Mouse (Mus musculus) hindbrain, embryonic 12.5 days (tissue): Measurements from ENCODE around the gene Mta3. TPM values are rescaled to one million over a fixed set of nuclear protein-coding genes. Genes with fewer than 3 reads are reported as not detected.

ENCODE experiments used
- ATAC-seq: fragments of 200-750 bp; cut with Nextera tagmentation; 2 replicates; pipeline ENCODE4 v1.8.0; 2017; ENCODE audit warnings: moderate TSS enrichment; ENCODE audit not compliant: low FRiP score
- H3K27ac ChIP-seq: fragments of 300-500 bp; sonication (generic); 2 replicates; pipeline ENCODE4 v1.5.1; 2016; ENCODE audit warnings: mild to moderate bottlenecking
- H3K27me3 ChIP-seq: fragments of 300-500 bp; sonication (generic); 2 replicates; pipeline ENCODE4 v1.6.1; 2016; ENCODE audit warnings: mild to moderate bottlenecking
- H3K36me3 ChIP-seq: fragments of 300-500 bp; sonication (generic); 2 replicates; pipeline ENCODE4 v1.6.1; 2016; ENCODE audit warnings: mild to moderate bottlenecking
- H3K4me1 ChIP-seq: fragments of 300-500 bp; sonication (generic); 2 replicates; pipeline ENCODE4 v1.6.1; 2016
- H3K4me2 ChIP-seq: fragments of 300-500 bp; sonication (generic); replicated peaks from 2 replicates; pipeline ENCODE4 v1.6.1; 2016; ENCODE audit warnings: mild to moderate bottlenecking
- H3K4me3 ChIP-seq: fragments of 300-500 bp; sonication (generic); 2 replicates; pipeline ENCODE4 v1.5.1; 2016; ENCODE audit warnings: mild to moderate bottlenecking
- H3K9ac ChIP-seq: fragments of 300-500 bp; sonication (generic); 2 replicates; pipeline ENCODE4 v1.6.1; 2016; ENCODE audit warnings: mild to moderate bottlenecking, moderate library complexity
- H3K9me3 ChIP-seq: fragments of 300-500 bp; sonication (generic); replicated peaks from 2 replicates; pipeline ENCODE4 v1.6.1; 2016; ENCODE audit warnings: mild to moderate bottlenecking
- WGBS: fragments of 180-500 bp; shearing (Covaris S2); methylation state at CpG from one replicate; pipeline ENCODE4 v1.1.7; 2016; 5-methylcytosine and 5-hydroxymethylcytosine counted together
- polyA plus RNA-seq: library from polyadenylated mRNA; unstranded; fragments of >200 nt; fragmentation: Nextera tagmentation; extraction: Ambion mirVana; gene quantifications from 2 replicates; pipeline ENCODE4 v1.2.1, GENCODE M21; 2016

The Mta3 gene
- polyA plus RNA-seq, 1 experiment from 2014 or later = 43.4 TPM

DNA sequence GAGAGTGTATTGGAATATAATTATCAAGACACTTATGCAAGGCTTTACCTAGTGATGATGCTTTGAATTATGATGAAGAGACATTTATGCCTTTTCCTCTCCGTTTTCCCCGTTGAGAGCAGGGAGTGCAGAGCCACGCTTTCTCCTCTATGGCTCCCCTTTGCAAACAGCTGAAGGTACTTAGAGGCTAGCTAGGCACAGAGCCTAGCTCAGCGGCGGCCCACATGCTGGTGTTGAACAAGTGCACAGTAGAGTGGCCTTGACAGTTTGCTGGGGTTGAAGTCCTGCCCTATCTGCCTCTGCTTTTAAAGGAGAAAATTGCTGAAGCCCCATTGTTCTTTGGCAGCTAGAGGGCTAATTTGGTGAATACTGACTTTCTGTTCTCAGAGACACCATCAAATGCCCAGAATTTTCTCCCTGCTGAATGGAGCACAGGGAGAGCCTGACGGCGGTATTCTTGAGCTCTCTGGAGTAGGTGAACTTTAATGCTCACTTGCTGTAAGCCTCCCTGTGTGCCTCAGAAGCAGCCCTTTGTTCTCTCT lies 34.2 kb downstream of the Mta3 start:
- no peak overlapping the region for H3K9ac ChIP-seq
- no peak overlapping the region for H3K4me3 ChIP-seq
- H3K9me3 ChIP-seq = peaks cover 8% of the 10 kb centered on the region; the same call in 1 of the 2 replicates
- no peak overlapping the region for H3K4me2 ChIP-seq
- H3K27ac ChIP-seq = no peak overlapping the region
- H3K27me3 ChIP-seq = no peaks in the 10 kb centered on the region
- ATAC-seq = no peak
- H3K4me1 ChIP-seq = no peaks in the 10 kb centered on the region
- peaks cover 13% of the 10 kb centered on the region for H3K36me3 ChIP-seq
- 67% methylated on average over 7 of the region's 7 CpGs for WGBS

DNA sequence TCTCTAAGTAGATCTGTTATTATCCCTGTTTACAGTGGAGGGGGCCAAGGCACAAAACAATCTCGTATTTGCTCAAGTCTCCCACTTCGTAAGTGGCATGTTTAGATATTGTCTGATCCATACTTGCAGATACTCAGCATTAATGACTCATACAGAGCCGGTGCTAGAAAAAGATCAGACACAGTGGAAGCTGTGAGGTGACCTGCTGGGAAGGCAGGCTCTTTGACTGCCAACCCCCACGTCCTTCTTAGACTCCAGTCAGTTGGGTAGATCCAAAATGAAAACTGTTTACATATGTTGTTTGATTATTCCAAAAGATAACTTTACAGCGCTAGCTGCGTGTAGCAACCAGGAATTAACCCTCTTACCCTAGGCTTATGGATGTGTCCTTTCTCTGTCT lies 35.3 kb downstream of the Mta3 start:
- no peak overlapping the region for H3K4me3 ChIP-seq
- WGBS = 82% methylated on average over 6 of the region's 6 CpGs
- H3K4me2 ChIP-seq = no peak overlapping the region
- H3K27ac ChIP-seq = no peak overlapping the region
- no peak overlapping the region for H3K9ac ChIP-seq
- H3K36me3 ChIP-seq = peaks cover 13% of the 10 kb centered on the region
- ATAC-seq = no peak
- no peaks in the 10 kb centered on the region for H3K4me1 ChIP-seq
- H3K27me3 ChIP-seq = no peaks in the 10 kb centered on the region
- peaks cover 11% of the 10 kb centered on the region; the same call in 1 of the 2 replicates for H3K9me3 ChIP-seq

DNA sequence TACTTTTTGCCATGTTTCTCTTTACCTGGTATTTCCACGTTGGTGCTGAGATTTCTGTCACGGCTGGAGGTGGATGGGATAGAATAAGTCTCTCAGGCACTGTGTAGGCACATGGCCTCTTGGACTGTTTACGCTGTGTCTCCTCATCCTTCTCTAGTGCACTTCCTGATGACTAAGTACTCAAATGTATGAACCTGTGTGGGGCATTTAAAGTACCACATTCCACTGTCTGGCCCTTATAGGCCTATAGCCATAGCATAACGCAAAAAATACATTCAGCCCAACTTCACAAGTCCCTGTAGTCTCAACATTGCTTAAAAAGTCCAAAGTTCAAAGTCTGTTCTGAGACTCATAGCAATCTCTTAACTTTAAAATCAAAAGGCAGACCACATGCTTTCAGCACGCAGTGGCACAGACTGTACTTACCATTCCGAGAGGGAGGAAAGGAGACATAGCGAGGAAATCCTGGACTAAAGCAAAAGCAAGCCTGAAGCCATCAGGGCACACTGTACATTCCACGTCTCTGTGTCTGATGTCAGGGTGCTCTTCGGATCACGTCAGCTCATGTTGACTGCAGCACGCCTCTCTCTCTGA lies 38.4 kb downstream of the Mta3 start:
- Histone ChIP-seq H3K27me3 (no peaks in the 10 kb centered on the region), H3K9ac (no peak overlapping the region), H3K27ac (no peak overlapping the region), H3K9me3 (peaks cover 11% of the 10 kb centered on the region; the same call in 1 of the 2 replicates), H3K36me3 (peaks cover 13% of the 10 kb centered on the region), H3K4me1 (no peaks in the 10 kb centered on the region), H3K4me2 (no peak overlapping the region), H3K4me3 (no peak overlapping the region)
- WGBS = 92% methylated on average over 11 of the region's 11 CpGs
- ATAC-seq = no peak

DNA sequence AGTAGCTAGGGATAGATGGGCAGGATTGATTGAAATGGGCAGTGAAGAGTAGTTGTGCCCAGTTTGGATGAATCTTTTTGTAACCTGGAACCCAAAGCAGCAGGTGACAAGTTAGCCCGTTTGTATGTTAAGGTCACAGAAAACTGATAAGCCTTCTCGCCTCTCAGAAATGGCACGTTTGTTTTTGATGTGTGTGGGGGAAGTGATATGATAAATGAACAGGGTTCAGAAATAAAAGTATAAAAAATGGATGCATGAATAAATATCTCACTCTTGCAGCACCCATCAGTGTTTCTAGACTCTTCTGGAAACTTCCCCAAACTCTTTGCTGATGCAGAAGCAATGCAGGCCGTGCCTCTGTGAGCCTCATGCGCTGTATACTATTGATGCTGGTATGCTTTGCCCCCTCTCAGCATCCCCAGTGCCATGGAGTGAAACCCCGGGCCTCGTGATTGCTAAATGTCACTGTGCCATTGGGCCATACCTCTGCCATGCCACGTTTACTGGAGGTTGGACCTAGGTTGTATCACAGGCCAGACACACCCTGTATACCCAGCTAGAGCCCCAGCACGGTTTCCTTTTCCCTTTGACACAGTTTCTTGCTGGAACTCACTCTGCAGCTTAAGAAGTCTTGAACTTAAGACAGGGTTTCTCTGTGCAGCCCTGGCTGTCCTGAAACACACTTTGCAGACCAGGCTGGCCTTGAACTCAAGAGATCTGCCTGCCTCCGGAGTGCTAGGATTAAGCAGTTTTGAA lies 41.6 kb downstream of the Mta3 start:
- Histone ChIP-seq H3K36me3 (peaks cover 13% of the 10 kb centered on the region), H3K27ac (no peak overlapping the region), H3K27me3 (no peaks in the 10 kb centered on the region), H3K4me2 (no peak overlapping the region), H3K9ac (no peak overlapping the region), H3K4me1 (no peaks in the 10 kb centered on the region), H3K9me3 (peaks cover 11% of the 10 kb centered on the region; the same call in 1 of the 2 replicates), H3K4me3 (no peak overlapping the region)
- ATAC-seq = no peak
- 90% methylated on average over 10 of the region's 10 CpGs for WGBS

DNA sequence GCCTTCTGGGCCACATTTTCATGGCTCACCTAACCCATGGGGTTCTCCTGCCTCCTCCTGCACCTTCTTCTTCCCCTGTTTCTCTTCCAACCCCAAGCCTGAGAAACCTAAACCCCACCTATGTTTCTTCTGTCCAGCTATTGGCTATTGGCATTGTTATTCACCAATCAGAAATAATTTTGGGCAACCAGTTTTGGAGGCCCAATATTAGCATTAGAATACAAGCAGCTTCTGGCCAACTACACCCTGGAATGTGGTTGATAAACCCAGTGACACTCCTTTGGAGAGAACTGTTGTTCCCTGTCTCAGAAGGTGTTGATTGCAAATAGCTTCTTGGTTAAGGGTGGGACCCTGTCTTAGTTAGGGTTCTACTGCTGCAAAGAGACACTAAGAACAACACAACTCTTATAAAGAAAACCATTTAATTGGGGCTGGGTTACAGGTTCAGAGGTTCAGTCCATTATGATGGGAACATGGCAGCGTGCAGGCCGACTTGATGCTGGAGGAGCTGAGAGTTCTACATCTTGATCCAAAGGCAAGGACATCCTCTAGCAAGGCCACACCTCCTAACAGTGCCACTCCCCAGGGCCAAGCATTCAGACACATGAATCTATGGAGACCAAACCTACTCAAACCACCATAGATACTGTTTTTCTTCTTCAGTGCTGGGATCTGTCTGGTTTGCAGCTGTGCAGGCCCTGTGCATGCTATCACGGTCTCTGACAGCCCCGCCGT lies 44.4 kb downstream of the Mta3 start:
- Histone ChIP-seq H3K36me3 (peaks cover 7% of the 10 kb centered on the region; the same call in 1 of the 2 replicates), H3K27me3 (no peaks in the 10 kb centered on the region), H3K9me3 (0 out of 2 replicates have a peak, but pooled peaks cover 1% of the 10 kb centered on the region), H3K9ac (no peak overlapping the region), H3K4me2 (no peak overlapping the region), H3K27ac (no peak overlapping the region), H3K4me1 (peaks cover 4% of the 10 kb centered on the region; the same call in 1 of the 2 replicates), H3K4me3 (no peak overlapping the region)
- ATAC-seq = no peak
- WGBS = 93% methylated on average over 5 of the region's 5 CpGs

DNA sequence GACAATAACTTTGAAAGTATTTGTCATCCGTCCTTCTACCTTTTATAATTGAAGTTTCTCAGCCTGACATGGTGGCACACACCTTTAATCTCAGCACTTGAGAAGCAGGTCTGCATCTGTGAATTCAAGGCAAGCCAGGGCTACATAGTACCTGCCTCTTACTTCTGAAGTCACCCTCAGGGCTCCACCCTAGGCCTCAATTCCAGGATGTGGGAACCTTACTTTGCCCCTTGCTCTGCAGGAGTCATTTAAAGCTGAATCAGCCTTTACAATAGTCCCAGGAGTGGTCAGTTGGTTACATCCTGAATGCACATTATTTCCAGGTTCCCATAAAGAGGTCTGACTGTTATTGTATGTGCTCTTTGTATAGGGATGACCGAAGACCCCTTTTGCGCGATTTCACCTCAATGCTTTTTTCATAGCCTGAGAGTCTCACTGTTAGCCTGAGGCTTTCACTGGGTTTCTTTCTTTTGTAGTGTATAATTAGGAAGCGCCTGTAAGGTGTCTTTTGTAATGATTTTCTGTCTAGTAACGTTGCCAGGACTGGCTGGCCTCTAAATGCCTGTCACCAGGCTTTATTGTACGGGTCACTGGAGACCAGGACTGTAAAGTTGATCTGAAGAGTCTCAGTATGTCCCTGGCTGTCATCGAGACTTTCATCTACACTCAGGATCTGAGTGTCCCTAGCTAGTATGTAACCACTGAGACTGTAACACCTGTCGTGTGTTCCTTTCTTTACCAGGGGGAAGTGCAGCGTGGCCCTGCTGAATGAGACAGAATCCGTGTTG lies 47.3 kb downstream of the Mta3 start:
- H3K27ac ChIP-seq = no peak overlapping the region
- H3K4me3 ChIP-seq = no peak overlapping the region
- H3K36me3 ChIP-seq = peaks cover 13% of the 10 kb centered on the region; the same call in 1 of the 2 replicates
- H3K9ac ChIP-seq = no peak overlapping the region
- H3K4me1 ChIP-seq = peaks cover 4% of the 10 kb centered on the region; the same call in 1 of the 2 replicates
- no peak overlapping the region for H3K4me2 ChIP-seq
- WGBS = 55% methylated on average over 11 of the region's 11 CpGs
- ATAC-seq = no peak
- H3K27me3 ChIP-seq = no peaks in the 10 kb centered on the region
- no peaks in the 10 kb centered on the region for H3K9me3 ChIP-seq

DNA sequence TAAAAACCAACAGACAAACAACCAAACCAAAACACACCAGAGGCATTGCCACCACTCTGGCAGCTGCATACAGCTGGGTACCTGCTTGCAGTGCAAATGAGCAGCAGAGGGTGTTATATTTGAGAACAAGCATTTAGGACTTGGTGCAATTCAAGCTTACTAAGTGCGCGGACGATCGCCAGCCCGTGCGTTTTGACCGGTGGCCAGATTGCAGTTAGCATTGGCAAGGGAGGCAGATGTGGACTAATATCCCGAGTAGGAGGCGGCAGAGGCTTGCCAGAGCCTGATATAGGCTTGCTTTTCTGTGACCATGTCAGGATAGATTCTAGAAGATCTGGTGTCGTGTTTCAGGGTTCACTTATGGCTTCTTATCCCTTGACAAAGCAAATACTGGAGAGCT lies 52.1 kb downstream of the Mta3 start:
- Histone ChIP-seq H3K27ac (no peak overlapping the region), H3K4me3 (no peak overlapping the region), H3K9me3 (no peaks in the 10 kb centered on the region), H3K27me3 (no peaks in the 10 kb centered on the region), H3K4me1 (peaks cover 4% of the 10 kb centered on the region; the same call in 1 of the 2 replicates), H3K36me3 (peaks cover 26% of the 10 kb centered on the region), H3K9ac (no peak overlapping the region), H3K4me2 (no peak overlapping the region)
- WGBS = 89% methylated on average over 10 of the region's 10 CpGs
- no peak for ATAC-seq

DNA sequence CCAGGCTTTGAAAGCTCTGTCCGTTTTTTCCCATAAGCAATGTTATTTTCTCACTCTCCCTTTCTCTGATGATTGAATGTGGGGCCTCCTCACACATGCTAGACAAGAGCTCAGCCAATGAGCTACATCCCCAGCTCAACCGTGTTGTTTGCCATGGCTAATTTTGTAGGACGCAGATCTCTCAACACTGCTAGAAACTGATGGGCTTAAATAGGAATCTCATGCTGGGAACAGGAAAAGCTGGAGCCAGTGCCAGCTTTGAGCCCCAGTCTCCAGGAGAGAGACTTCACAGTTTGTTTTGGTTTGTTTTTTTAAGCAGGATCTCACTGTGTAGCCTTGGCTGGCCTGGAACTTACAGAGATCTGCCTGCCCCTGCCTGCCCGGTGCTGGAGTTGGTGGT lies 53.6 kb downstream of the Mta3 start:
- Histone ChIP-seq H3K4me3 (no peak overlapping the region), H3K4me2 (no peak overlapping the region), H3K9me3 (no peaks in the 10 kb centered on the region), H3K27ac (no peak overlapping the region), H3K27me3 (no peaks in the 10 kb centered on the region), H3K36me3 (peaks cover 36% of the 10 kb centered on the region), H3K9ac (no peak overlapping the region), H3K4me1 (no peaks in the 10 kb centered on the region)
- no peak for ATAC-seq
- WGBS = 53% methylated on average over 4 of the region's 4 CpGs

DNA sequence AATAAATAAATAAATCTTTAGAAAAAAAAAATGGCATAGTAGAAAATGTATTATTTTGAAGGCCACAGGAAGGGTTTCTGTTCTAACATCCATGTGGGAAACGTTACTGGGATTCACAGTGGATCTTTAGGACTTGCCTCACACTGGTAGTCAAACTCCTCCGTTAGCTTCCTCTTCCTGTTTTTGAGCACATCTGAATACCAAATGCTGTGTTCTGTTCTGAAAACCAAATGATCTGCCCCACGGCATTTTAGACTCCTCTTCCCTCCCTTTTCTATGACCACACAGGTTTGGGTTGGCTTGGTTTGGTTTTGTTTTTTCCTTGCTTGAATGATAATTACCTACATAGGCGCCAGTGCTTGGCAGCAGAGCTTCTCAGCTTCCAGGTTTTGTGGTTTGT lies 58.6 kb downstream of the Mta3 start:
- no peak for ATAC-seq
- Histone ChIP-seq H3K27me3 (no peaks in the 10 kb centered on the region), H3K9ac (no peak overlapping the region), H3K27ac (no peak overlapping the region), H3K4me1 (no peaks in the 10 kb centered on the region), H3K4me3 (no peak overlapping the region), H3K4me2 (no peak overlapping the region), H3K36me3 (peaks cover 24% of the 10 kb centered on the region), H3K9me3 (no peaks in the 10 kb centered on the region)
- 92% methylated on average over 4 of the region's 4 CpGs for WGBS

DNA sequence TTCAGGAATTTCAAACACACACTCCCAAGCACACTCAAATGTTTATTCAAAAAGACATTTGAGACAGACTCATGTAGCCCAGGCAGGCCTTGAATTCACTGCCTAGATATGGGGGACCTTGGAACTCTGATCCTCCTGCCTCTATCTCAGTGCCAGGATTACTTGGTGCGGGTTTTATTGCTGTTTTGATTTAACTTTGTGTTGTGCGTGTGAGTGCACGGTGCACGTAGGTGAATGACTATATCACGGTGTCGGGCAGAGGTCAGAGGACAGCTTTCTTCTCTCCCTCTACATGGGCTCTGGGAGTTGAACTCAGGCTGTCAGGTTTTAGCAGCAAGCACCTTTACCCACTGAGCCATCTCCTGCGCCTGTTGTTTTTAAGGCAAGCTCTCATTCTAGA lies 61.1 kb downstream of the Mta3 start:
- no peaks in the 10 kb centered on the region for H3K27me3 ChIP-seq
- no peak for ATAC-seq
- 97% methylated on average over 7 of the region's 7 CpGs for WGBS

DNA sequence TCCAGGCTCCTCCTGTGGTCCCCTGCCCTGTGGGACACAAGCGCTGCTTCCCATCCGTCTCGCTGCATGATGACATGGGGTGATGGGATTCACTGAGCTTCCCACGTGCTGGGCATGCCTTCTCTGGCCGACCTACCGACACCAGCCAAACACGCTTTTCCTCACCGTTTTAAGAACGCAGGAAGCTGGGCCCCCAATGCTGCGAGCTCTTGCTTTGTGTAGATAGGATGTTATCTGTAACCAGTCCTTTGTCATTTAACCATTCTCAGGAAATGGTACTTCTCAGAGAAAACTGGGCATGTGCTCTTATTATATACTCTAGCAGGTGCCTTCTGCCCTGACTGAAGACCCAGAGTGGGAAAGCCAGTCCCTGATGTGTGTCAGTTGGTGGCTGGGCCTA lies 62.3 kb downstream of the Mta3 start:
- Histone ChIP-seq H3K27me3 (no peaks in the 10 kb centered on the region), H3K27ac (no peak overlapping the region), H3K4me3 (no peak overlapping the region), H3K4me1 (peaks cover 6% of the 10 kb centered on the region; the same call in 1 of the 2 replicates), H3K9ac (no peak overlapping the region), H3K4me2 (no peak overlapping the region), H3K36me3 (peaks cover 8% of the 10 kb centered on the region), H3K9me3 (no peaks in the 10 kb centered on the region)
- no peak for ATAC-seq
- 93% methylated on average over 10 of the region's 10 CpGs for WGBS

More for the DNA sequence above, 61.1 kb downstream of the Mta3 start:
- no peak overlapping the region for H3K4me3 ChIP-seq
- H3K9me3 ChIP-seq = no peaks in the 10 kb centered on the region
- H3K4me1 ChIP-seq = no peaks in the 10 kb centered on the region
- no peak overlapping the region for H3K27ac ChIP-seq
- no peak overlapping the region for H3K9ac ChIP-seq
- H3K36me3 ChIP-seq = peaks cover 18% of the 10 kb centered on the region
- no peak overlapping the region for H3K4me2 ChIP-seq
